Comparison of ENCODE assay signal across 36 mouse cellular contexts in the genomic region with DNA sequence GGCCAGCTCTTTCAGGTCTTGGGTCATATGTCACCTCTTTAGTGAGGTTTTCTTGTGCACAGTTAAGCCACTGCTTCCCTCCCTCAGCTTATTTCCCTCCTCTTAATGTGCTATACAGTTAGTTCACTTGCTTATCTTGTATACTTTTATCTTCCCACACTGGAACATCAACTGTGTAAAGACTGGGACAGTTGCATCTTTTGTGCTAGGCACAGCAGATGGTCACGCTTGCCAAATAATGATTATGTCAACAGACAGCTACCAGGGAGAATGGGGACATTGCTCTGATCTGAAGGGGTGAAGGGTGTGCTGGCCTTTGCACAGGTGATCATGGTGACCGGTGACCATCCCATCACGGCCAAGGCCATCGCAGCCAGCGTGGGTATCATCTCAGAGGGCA. TPM values are rescaled to one million over a fixed set of nuclear protein-coding genes. Genes with fewer than 3 reads are reported as not detected.
"Had no signal": no experiment of that assay in that cellular context is flagged by ENCODE, and none has a peak within 500 bp of the region (broad histone marks: within the 10 kb centered on the region; RNA-seq: fewer than 3 reads in every experiment).

No protein-coding gene starts in this region.

- H3K4me3 ChIP-seq: gastrocnemius, adult 2 months; heart, embryonic 10.5 days; heart, embryonic 12.5 days; hindbrain, embryonic 10.5 days; hindbrain, embryonic 12.5 days; intestine, embryonic 15.5 days; layer of hippocampus, adult 2 months; left cerebral cortex, adult 2 months; limb, embryonic 10.5 days; limb, embryonic 12.5 days; liver, embryonic 13.5 days had no signal

- H3K4me2 ChIP-seq: heart, embryonic 12.5 days; hindbrain, embryonic 12.5 days; hindbrain, embryonic 14.5 days; intestine, embryonic 15.5 days; limb, embryonic 12.5 days; liver, embryonic 13.5 days had no signal

- H3K9ac ChIP-seq: heart, embryonic 12.5 days; hindbrain, embryonic 12.5 days; hindbrain, embryonic 14.5 days; intestine, embryonic 15.5 days; limb, embryonic 12.5 days; liver, embryonic 13.5 days had no signal

- H3K36me3 ChIP-seq: heart, embryonic 10.5 days; heart, embryonic 12.5 days; hindbrain, embryonic 10.5 days; hindbrain, embryonic 12.5 days; intestine, embryonic 15.5 days; limb, embryonic 10.5 days; limb, embryonic 12.5 days; liver, embryonic 13.5 days had no signal

- H3K27ac ChIP-seq: gastrocnemius, adult 2 months; heart, embryonic 10.5 days; hindbrain, embryonic 10.5 days; hindbrain, embryonic 12.5 days; hindbrain, embryonic 14.5 days; intestine, embryonic 15.5 days; layer of hippocampus, adult 2 months; left cerebral cortex, adult 2 months; limb, embryonic 10.5 days; limb, embryonic 12.5 days; liver, embryonic 13.5 days had no signal

- DNase-seq: gastrocnemius, adult 2 months; gastrocnemius, postnatal 10 days; gastrocnemius, postnatal 25 days; heart, adult 18-20 months; heart, postnatal 10 days; heart, postnatal 4 days; kidney, adult 18-20 months; kidney, adult 8-10 months; kidney, postnatal 10 days; kidney, postnatal 25 days; kidney, postnatal 4 days; liver, embryonic 13.5 days had no signal

- ATAC-seq: hindbrain, embryonic 16.5 days; inflammation-experienced regulatory T-cells, adult 6 months; intestine, embryonic 15.5 days; intestine, postnatal 0 days had no signal

- H3K9me3 ChIP-seq: heart, embryonic 10.5 days; heart, embryonic 12.5 days; hindbrain, embryonic 10.5 days; hindbrain, embryonic 12.5 days; intestine, embryonic 15.5 days; limb, embryonic 10.5 days; limb, embryonic 12.5 days; liver, embryonic 13.5 days had no signal

RNA-seq across cellular contexts. Expression of a gene that starts 7.7 kb away (rescaled TPM):
- total RNA-seq: gastrocnemius, postnatal 10 days; gastrocnemius, postnatal 4 days; heart, postnatal 25 days had no signal
- polyA plus RNA-seq: inflammation-experienced regulatory T-cells, adult 6 months had no signal

RNA-seq across cellular contexts. Expression of a gene that starts 20.9 kb away (rescaled TPM):
- total RNA-seq: gastrocnemius, adult 2 months; gastrocnemius, postnatal 10 days; gastrocnemius, postnatal 25 days; gastrocnemius, postnatal 4 days; granulocyte monocyte progenitor cell, adult 5-6 weeks; heart, adult 18-20 months; heart, postnatal 10 days; heart, postnatal 25 days; heart, postnatal 4 days; layer of hippocampus, adult 2 months; layer of hippocampus, postnatal 10 days; layer of hippocampus, postnatal 25 days; left cerebral cortex, adult 2 months; left cerebral cortex, postnatal 14 days; left cerebral cortex, postnatal 36 days had no signal
- polyA plus RNA-seq: frontal cortex, adult 2 months; hindbrain, embryonic 10.5 days; hindbrain, embryonic 12.5 days; hindbrain, embryonic 14.5 days; hindbrain, embryonic 16.5 days; inflammation-experienced regulatory T-cells, adult 6 months; kidney, embryonic 14.5 days; limb, embryonic 10.5 days; limb, embryonic 12.5 days had no signal

RNA-seq across cellular contexts. Expression of a gene that starts 23.8 kb away (rescaled TPM):
- total RNA-seq: gastrocnemius, adult 2 months; gastrocnemius, postnatal 10 days; gastrocnemius, postnatal 25 days; gastrocnemius, postnatal 4 days; granulocyte monocyte progenitor cell, adult 5-6 weeks; heart, adult 18-20 months; heart, adult 8-10 months; heart, postnatal 10 days; heart, postnatal 25 days; heart, postnatal 4 days; layer of hippocampus, adult 2 months; layer of hippocampus, postnatal 10 days; layer of hippocampus, postnatal 25 days; left cerebral cortex, adult 2 months; left cerebral cortex, postnatal 14 days had no signal
- polyA plus RNA-seq: frontal cortex, adult 2 months; heart, embryonic 12.5 days; intestine, postnatal 0 days; limb, embryonic 10.5 days; limb, embryonic 14.5 days; liver, embryonic 13.5 days had no signal
